Mouse (Mus musculus): ENCODE data around the gene Ly6g6c. TPM values are rescaled to one million over a fixed set of nuclear protein-coding genes. Genes with fewer than 3 reads are reported as not detected.

The Ly6g6c gene
- polyA plus RNA-seq, 1 experiment, result not detected

DNA sequence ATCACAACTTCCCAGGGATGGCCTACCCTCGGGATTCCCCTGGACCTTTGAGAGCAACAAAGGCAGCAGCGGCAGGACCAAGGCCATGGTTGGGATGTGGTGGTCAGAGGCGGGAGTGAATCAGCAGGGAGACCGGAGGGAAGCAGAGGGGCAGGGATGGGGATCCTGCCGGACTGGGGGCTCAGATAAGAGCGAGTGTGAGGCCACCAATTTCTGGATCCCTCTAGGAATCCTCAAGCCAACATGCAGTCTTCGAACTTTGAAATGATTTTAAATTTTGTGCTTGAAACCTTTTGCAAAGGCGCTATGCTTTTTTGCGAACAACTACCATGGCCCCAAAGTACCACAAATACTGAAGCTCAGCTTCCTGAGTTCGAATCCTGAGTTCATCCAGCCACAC lies 896 bp downstream of the Ly6g6c start, which contains the start of gene Mpig6b:
Mpig6b (minus strand) TSS at position 101 of the 400 bp plus-strand sequence.
- Histone ChIP-seq H3K27ac (ENCODE audit: insufficient read depth, low read depth, low read length) (no peak within 1 kb of the TSS), H3K4me1 (ENCODE audit: control insufficient read depth, insufficient read depth, low read length) (0 out of 2 replicates have a peak, but pooled peaks cover 2% of the 10 kb centered on the region), H3K4me3 (ENCODE audit: insufficient read depth, low read length) (peak within 1 kb of the TSS; percentile 48)
- TF ChIP-seq CTCF (IDR thresholded peaks at IDR 0.05; ENCODE audit: low read depth, low read length) (no peak), POLR2A (IDR thresholded peaks at IDR 0.05; ENCODE audit: borderline replicate concordance, low read depth, low read length) (no peak)

DNA sequence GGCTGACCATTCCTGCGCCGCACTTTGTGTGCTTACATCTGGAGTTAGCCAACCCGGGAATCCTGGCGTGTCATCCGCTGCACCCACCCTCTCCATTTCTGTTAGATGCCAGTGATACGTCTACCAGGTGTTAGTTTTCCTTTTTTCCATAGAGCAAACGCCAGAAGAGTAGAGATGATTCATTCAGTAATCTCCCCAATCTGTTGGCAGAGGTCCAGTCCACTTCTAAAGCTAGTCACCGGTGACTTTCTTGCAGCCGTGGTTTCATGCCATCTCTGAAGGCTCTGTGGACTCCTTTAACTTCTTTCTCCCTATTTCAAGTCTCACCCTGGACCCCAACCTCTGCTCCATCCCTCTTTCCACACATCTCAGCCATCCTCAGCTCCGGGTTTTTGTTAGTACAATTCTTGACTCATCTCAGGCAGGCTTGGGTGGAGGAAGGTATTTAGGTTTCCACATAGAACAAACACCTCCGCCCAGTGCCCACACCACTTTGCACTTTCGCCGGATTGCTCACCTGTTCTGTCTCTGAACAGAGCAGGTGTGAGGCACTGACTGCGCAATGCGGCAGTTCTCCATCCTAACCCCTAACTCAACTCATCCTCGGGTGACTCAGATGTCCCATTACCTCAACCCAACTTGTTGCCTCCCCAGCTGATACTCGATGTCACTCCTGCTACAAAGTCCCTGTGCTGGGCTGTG lies 3.2 kb downstream of the Ly6g6c start:
- Histone ChIP-seq H3K4me3 (ENCODE audit: insufficient read depth, low read length) (no peak overlapping the region), H3K27ac (ENCODE audit: insufficient read depth, low read depth, low read length) (no peak overlapping the region), H3K4me1 (ENCODE audit: control insufficient read depth, insufficient read depth, low read length) (0 out of 2 replicates have a peak, but pooled peaks cover 2% of the 10 kb centered on the region)
- TF ChIP-seq CTCF (IDR thresholded peaks at IDR 0.05; ENCODE audit: low read depth, low read length) (no peak), POLR2A (IDR thresholded peaks at IDR 0.05; ENCODE audit: borderline replicate concordance, low read depth, low read length) (no peak)

DNA sequence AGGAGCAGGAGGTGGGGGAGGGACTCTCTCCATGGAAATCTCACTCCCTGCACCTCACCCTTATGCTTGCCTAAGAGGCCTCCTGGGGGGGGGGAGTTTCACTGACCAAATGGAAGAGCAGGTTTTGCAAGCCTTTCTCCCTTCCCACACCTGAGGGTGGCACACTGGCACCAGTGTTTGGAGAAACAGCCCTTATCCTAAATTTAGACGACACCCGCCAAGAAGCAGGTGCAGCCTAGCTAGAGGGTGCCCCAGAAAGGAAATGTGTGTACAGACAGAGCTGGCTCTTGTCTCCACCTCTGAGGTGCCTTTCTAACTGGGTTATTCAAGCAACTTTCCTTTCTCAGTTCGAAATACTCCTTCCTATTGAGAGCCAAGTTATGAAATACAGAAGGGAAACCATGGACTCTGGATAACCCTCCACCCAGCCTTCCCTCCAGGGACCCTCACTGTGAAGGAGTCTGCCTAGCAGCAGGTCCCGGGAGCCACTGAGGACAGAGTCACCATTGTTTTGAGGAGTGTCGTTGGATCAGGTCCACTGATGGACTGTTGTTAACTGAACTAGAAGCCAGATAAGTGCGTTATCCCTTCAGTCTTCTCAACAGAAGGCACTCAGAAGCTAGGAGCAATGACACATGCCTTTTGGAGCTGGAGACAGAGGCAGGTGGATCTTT lies 5.5 kb downstream of the Ly6g6c start:
- Histone ChIP-seq H3K27ac (ENCODE audit: insufficient read depth, low read depth, low read length) (no peak overlapping the region), H3K4me1 (ENCODE audit: control insufficient read depth, insufficient read depth, low read length) (no peaks in the 10 kb centered on the region), H3K4me3 (ENCODE audit: insufficient read depth, low read length) (no peak overlapping the region)
- TF ChIP-seq CTCF (IDR thresholded peaks at IDR 0.05; ENCODE audit: low read depth, low read length) (no peak), POLR2A (IDR thresholded peaks at IDR 0.05; ENCODE audit: borderline replicate concordance, low read depth, low read length) (no peak)

DNA sequence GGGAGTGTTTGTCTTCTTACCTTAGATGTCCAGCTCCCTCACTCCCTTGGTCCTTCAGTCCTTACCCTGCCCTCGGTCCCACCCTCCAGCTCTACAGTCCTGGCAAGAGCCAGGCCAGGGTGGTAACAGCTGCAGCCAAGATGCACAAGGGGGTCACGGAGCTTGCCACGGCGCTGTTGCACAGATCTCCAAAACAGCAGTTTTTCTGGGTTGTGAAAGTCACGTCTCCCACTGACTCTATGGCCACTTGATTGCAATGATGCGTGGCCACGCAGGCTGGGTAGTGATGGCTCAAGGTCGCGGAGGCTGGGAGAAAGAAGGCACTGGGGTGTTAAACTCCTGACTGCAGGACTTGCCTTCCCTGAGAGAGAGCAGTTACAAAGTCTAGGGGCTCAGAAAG lies 6.3 kb downstream of the Ly6g6c start:
- H3K4me1 ChIP-seq (ENCODE audit: control insufficient read depth, insufficient read depth, low read length), result no peaks in the 10 kb centered on the region
- TF ChIP-seq CTCF (IDR thresholded peaks at IDR 0.05; ENCODE audit: low read depth, low read length) (no peak), POLR2A (IDR thresholded peaks at IDR 0.05; ENCODE audit: borderline replicate concordance, low read depth, low read length) (no peak)
- H3K4me3 ChIP-seq (ENCODE audit: insufficient read depth, low read length), result no peak overlapping the region
- H3K27ac ChIP-seq (ENCODE audit: insufficient read depth, low read depth, low read length), result no peak overlapping the region

DNA sequence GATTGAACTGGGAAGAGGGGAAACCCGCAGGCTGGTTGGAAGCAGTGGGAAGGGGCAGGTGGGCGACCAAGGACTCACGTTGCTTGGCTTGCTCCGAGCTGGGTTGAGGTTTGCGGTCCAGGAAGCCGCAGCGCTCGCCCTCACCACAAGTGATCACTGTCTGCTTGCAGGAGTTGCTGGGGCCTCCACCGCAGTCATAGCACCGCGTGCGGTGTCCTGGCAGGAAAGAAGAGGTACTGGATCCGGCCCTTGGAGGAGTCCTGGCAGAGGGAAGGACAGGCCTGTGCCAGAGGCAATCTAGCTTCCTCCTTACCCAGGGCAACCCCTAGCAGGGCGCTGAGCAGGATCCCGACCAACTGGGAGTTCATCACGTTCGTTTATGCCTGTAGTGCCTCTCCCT lies 8.9 kb downstream of the Ly6g6c start:
- H3K4me1 ChIP-seq (ENCODE audit: control insufficient read depth, insufficient read depth, low read length), result peaks cover 9% of the 10 kb centered on the region
- no peak for TF ChIP-seq CTCF (IDR thresholded peaks at IDR 0.05; ENCODE audit: low read depth, low read length)
- no peak overlapping the region for H3K4me3 ChIP-seq (ENCODE audit: insufficient read depth, low read length)
- H3K27ac ChIP-seq (ENCODE audit: insufficient read depth, low read depth, low read length), result no peak overlapping the region

DNA sequence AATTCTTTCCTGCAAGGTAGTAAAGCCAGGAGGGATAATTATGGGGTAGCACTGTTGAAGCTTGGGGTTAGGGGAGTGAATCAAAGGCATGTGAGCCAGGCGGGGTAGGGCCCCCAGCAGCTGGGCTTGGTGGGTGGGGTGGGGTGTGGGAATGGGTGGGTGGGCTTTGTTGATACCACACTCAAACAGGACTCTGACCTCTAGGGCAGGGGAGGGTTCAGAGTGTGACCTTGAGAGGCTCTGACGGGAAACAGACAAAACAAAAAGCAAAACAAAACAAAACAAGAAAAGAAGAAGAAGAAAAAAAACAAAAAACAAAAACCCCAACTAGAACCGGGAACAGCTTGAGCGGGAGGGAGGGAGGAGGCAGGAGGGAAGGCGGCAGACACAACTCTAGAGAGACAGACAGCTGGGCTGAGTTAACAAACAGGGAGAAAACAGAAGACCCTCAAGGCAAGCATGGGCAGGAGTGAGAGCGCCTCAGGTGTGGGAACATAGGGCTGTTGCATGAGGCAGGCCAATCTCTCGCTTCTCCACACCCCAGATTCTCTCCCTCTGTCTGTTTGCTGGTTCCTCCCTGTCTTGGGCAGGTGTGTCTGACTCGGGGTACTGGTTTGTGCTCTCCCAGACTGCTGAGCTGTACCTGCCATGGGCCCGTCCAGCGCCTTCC lies 11.5 kb downstream of the Ly6g6c start, which contains the start of gene Ly6g6e:
Ly6g6e (plus strand) TSS at position 396 of the 670 bp plus-strand sequence.
- no peak within 1 kb of the TSS for H3K27ac ChIP-seq (ENCODE audit: insufficient read depth, low read depth, low read length)
- H3K4me3 ChIP-seq (ENCODE audit: insufficient read depth, low read length), result peak within 1 kb of the TSS; percentile 37
- no peak for TF ChIP-seq CTCF (IDR thresholded peaks at IDR 0.05; ENCODE audit: low read depth, low read length)
- TF ChIP-seq POLR2A (IDR thresholded peaks at IDR 0.05; ENCODE audit: borderline replicate concordance, low read depth, low read length), result no peak
- H3K4me1 ChIP-seq (ENCODE audit: control insufficient read depth, insufficient read depth, low read length), result peaks cover 24% of the 10 kb centered on the region

DNA sequence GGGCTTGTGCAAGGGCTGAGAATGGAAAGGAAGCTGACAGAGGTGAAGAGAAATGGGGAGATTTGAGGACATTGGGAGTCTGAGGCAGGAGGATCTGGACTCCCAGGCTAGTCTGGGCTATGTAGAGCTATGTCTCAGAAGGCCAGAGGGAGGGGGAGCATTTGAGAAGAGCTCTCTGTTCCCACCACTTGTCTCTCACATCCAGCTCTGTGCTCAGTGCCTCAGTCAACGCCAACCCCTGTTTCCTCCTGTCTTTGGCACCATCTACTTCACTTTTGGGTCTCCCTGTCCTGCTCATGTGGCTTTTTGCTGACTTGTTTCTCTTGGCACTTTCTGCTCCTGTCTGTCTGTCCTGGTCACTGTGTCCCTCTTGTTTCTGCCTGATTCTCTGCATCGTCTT lies 12.1 kb downstream of the Ly6g6c start:
- no peak overlapping the region for H3K4me3 ChIP-seq (ENCODE audit: insufficient read depth, low read length)
- H3K4me1 ChIP-seq (ENCODE audit: control insufficient read depth, insufficient read depth, low read length), result peaks cover 24% of the 10 kb centered on the region
- no peak overlapping the region for H3K27ac ChIP-seq (ENCODE audit: insufficient read depth, low read depth, low read length)
- TF ChIP-seq POLR2A (IDR thresholded peaks at IDR 0.05; ENCODE audit: borderline replicate concordance, low read depth, low read length) (no peak), CTCF (IDR thresholded peaks at IDR 0.05; ENCODE audit: low read depth, low read length) (no peak)

DNA sequence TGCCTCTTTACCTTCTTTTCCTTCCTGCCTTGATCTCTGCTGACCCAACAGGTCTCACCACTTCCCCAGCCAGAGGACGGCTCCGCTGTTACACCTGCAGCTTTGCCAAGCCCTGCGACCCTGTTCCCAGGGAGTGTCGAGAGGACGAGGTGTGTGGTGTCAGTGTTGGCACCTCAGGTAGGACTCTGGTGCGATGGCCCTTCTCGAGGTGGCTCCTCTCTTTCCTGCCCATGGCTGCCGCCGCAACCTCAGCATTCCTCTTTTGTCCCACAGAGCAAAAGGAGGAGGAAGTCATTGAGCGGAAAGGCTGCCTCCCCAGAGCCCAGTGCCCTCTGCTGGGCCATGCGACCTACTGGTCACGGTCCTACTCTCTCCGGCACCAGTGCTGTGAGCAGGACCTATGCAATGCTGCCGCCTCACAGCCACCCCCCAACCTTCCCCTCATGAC lies 12.6 kb downstream of the Ly6g6c start, which contains the start of gene Ly6g6d:
Ly6g6d (minus strand) TSS at position 280 of the 448 bp plus-strand sequence.
- TF ChIP-seq CTCF (IDR thresholded peaks at IDR 0.05; ENCODE audit: low read depth, low read length) (peak; percentile 32; the same call in 1 of the 2 replicates), POLR2A (IDR thresholded peaks at IDR 0.05; ENCODE audit: borderline replicate concordance, low read depth, low read length) (no peak)
- H3K4me1 ChIP-seq (ENCODE audit: control insufficient read depth, insufficient read depth, low read length), result peaks cover 24% of the 10 kb centered on the region
- H3K27ac ChIP-seq (ENCODE audit: insufficient read depth, low read depth, low read length), result no peak within 1 kb of the TSS
- peak within 1 kb of the TSS; percentile 37 for H3K4me3 ChIP-seq (ENCODE audit: insufficient read depth, low read length)

DNA sequence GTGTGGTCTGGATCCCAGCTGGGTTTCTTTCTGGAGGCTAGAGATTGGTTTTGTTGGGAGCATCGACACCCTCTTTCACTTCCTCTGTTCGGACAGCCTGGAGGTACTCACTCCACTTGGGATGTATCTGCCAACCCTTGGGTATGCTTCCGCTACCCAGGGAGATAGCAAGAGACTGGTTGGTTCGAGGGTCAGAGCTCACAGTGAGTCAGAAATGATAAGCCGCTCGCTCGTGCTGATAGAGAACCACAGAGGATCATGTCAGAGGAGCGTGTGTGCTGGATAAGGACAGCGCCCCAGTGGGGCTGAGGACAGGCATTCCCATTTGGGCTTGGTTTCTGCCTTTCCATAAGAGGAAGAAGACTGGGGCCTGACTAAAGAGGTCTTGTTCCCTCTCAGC lies 14.6 kb downstream of the Ly6g6c start:
- Histone ChIP-seq H3K4me1 (ENCODE audit: control insufficient read depth, insufficient read depth, low read length) (peaks cover 24% of the 10 kb centered on the region), H3K27ac (ENCODE audit: insufficient read depth, low read depth, low read length) (no peak overlapping the region), H3K4me3 (ENCODE audit: insufficient read depth, low read length) (no peak overlapping the region)
- TF ChIP-seq CTCF (IDR thresholded peaks at IDR 0.05; ENCODE audit: low read depth, low read length), result no peak
- TF ChIP-seq POLR2A (IDR thresholded peaks at IDR 0.05; ENCODE audit: borderline replicate concordance, low read depth, low read length), result no peak
